Mouse (Mus musculus) telencephalon, adult 2 months (tissue): ENCODE results near the gene Adam22.
"Not testable (repeated sequence)": the region's sequence is repeated elsewhere in the genome, so short reads cannot be mapped to it uniquely, and the experiment has no call there.

Experiments used
- DNase-seq: peaks from one replicate; pipeline ENCODE4 v3.0.0-alpha.2; 2011; ENCODE audit warnings: low read depth, low spot score

Adam22 gene

DNA sequence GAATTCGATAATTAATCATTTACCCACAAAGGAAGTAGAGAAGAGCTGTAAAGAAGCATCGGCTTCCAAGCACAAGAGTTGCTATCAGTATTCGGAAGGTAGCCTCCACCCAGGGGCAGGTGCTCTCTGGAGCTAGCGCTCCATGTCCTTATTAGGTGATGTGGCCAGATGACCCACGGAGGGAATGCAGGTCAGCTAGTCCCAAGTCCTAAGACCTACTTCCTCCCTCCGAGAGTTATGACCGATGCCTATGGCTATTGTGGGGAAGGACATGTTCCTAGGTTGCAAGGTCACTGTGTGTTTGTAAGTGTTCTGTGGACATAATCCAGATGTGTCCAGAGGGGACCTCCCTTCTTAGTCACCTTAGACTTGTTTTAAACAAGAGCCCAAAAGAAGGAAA lies 309.9 kb downstream of the Adam22 start:
- no peak for DNase-seq

DNA sequence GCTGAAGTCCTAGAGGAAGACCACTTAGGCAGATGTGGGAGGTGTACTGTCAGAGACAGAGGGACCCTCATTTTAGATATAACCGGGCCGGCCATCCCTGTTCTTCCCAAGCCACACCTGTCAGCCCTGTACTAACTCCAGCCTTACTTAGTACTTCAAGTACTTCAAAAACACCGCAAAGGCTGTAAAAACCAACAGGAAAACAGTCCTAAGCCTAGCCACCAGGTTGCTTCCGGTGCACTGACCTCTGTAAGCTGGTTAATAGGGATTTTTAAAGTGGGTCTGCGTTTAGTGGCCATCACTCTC lies 311.0 kb downstream of the Adam22 start:
- no peak for DNase-seq

DNA sequence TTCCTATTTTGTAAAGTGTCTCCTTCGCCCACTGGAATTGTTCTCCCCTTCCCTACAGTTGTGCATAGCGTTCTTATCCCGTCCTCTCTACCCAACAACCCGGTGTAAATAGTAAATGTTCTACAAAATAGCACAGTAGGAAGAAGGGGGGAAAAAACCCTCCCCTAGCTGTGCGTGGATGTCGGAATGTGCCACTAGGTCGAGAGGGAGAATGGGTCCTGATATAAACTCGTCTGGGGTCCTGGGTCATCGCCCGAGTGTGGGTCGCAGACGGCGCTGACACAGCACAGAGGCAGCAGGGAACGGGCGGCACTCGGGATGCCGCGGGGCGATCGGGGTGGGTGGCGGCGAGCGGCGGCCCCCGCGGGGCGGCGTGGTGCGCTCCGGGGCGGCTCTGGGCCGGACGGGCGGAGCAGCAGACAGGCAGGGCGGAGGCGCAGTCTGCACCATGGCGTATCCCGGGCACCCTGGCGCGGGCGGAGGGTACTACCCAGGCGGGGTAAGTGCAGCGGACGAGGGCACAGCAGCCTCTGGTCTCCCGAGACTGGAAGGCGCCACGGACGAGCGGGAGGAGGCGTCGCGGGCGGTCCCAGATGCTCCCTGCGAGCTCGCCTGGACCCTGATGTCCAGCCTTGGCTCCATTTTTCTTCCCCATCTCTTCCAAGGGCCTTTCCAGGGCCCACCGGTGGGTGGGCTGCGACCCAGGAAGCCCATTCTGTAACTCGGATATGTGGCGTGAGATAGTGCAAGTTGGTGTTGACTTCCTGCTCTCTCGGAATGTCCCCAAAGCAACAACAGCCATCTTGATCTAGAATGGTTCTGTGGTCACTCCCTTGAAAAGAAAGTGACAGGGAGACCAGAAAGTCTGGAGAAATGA lies 311.6 kb downstream of the Adam22 start:
- peak; percentile 65 for DNase-seq

DNA sequence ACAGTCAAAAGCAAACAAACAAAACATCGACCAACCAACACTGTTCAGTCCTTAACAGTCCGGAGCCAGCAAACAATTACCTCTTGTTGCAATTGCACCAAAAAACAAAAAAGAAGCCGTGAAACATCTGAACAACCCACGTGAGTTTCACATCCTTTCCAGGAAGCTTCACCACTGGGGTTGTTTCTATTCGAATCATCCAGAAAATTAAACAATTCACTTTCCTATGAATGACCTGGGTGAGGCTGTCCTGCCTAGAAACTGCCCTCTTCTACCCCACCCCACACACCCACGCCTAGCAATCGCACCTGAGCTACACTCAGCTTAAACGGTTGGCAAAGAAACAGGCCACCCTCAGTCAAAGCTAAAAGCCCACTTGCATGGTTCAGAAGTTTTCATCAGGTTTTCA lies 312.2 kb downstream of the Adam22 start:
- DNase-seq, result no peak

DNA sequence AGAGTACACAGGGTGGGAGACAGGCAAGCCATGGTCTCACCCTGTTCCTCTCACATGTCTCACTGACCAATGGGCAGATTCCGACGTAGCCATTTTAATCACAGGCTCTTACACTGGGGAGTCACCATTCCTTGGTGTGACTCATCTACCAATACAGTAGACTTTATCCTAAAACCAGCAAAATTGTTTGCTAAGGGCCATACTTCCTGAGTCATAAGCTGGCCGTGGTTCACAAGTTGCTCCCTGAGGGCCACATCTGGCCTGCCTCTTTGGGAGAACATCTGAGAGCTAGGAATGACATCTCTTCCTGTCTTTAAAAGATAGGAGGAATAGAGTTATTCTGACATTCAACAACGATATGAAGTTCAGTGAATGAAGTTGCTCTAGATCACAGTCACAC lies 314.1 kb downstream of the Adam22 start:
- DNase-seq, result no peak

DNA sequence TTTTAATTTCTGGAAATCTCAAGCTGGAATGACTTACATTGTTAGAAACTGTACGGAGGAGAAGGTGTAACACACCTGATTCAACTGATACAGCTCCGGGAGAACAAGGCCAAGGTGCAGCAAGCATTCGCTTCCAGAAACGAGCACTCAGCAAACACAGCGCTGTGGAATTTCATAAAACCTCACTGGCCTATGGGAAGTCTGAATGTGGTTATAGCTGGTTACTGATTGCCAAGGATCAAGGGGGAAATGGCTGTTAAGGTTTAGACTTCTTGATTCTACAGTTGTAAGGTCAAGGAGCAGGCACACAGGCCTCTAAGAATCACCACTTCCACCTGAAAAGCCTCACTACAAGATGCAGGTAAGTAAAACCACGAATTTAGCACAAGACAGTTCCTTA lies 322.1 kb downstream of the Adam22 start, which contains the start of gene Sri:
TSS of gene Sri (plus strand) at position 224 of the 400 bp plus-strand sequence.
- no peak for DNase-seq

DNA sequence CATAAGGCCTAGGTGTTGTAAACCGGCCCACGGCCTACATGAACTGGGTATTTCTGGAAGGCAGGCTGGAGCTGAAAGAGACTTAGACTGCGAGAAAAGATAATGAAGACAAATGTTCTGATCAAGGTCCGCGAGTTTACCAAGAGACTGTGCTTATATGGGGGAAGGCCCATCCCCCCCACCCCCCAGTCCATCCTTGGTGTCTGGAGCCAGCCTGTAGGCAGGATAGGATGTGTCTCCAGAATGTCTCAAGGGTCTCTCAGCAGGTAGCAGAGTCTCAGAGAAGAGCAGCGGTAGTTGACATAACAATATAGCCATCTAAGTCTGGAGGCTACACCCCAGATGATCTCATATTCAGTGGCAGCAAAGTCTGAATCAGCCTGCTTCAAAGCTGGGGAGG lies 333.4 kb downstream of the Adam22 start:
- not testable (repeated sequence) for DNase-seq
